Mouse (Mus musculus): ENCODE data around the gene Daam2.

- no peak for TF ChIP-seq CTCF (IDR thresholded peaks at IDR 0.05; ENCODE audit: borderline replicate concordance, insufficient read depth, low read depth, low read length)
- TF ChIP-seq POLR2A (IDR thresholded peaks at IDR 0.05; ENCODE audit: borderline replicate concordance, insufficient read depth, low read length): no peak
Measured at GRCm38 (mm10) chr17:49416228-49416627, 147.9 kb downstream of the Daam2 start.

Data from cerebellum, adult 2 months (tissue).